Mouse (Mus musculus) CH12.LX (cell line): ENCODE data around the gene Esr2. TPM values are rescaled to one million over a fixed set of nuclear protein-coding genes. Genes with fewer than 3 reads are reported as not detected.
A peak's percentile ranks its signal among the peaks of the same experiment; 100 is the strongest.
"Not testable (repeated sequence)": the region's sequence is repeated elsewhere in the genome, so short reads cannot be mapped to it uniquely, and the experiment has no call there.

ENCODE experiments used
- DNase-seq: peaks from one replicate; pipeline ENCODE4 v3.0.0-alpha.2; 2013; ENCODE audit errors: extremely low read depth
- H3K27ac ChIP-seq: 2 replicates; pipeline ENCODE4 v1.5.1; 2012; ENCODE audit warnings: low read depth, mild to moderate bottlenecking, control low read depth, moderate library complexity; ENCODE audit not compliant: insufficient read depth
- H3K27me3 ChIP-seq: replicated peaks from 2 replicates; pipeline ENCODE3; 2012; ENCODE audit warnings: inconsistent platforms
- H3K36me3 ChIP-seq, 2 experiments: replicated peaks in 1 of 2; 2 replicates each; pipeline versions ENCODE3 to v1.6.1; 2012; ENCODE audit warnings: inconsistent platforms in 1 of 2, low read length in 1 of 2, mild to moderate bottlenecking in 1 of 2, mixed read lengths in 1 of 2, moderate library complexity in 1 of 2; ENCODE audit not compliant: control insufficient read depth in 1 of 2, insufficient read depth in 1 of 2
- H3K4me1 ChIP-seq, 2 experiments: 2 replicates each; pipeline ENCODE4 v1.6.1; 2012; ENCODE audit warnings: inconsistent platforms in 1 of 2, moderate library complexity in 1 of 2; ENCODE audit not compliant: insufficient read depth in 2 of 2, control insufficient read depth in 1 of 2
- H3K4me2 ChIP-seq: 2 replicates; pipeline ENCODE4 v1.6.1; 2012; ENCODE audit warnings: low read depth, mild to moderate bottlenecking, control low read depth; ENCODE audit not compliant: poor library complexity, insufficient read depth, severe bottlenecking
- H3K4me3 ChIP-seq, 3 experiments: fragments of 150-350 bp in 1 of 3; sonication (generic) in 1 of 3; replicated peaks in 1 of 3; 2 replicates each; pipeline versions ENCODE3 to v1.5.1; 2011 to 2012; ENCODE audit warnings: low read depth in 2 of 3, low read length in 2 of 3, mild to moderate bottlenecking in 2 of 3, moderate library complexity in 2 of 3, control low read depth in 1 of 3, improper control_type of control experiment in 1 of 3, inconsistent platforms in 1 of 3, mixed read lengths in 1 of 3; ENCODE audit not compliant: poor library complexity in 1 of 3
- H3K79me2 ChIP-seq: replicated peaks from 2 replicates; pipeline ENCODE4 v1.6.1; 2012; ENCODE audit warnings: mild to moderate bottlenecking, moderate library complexity; ENCODE audit not compliant: control insufficient read depth, poor library complexity, insufficient read depth, severe bottlenecking; ENCODE audit errors: extremely low read depth
- H3K9ac ChIP-seq: 2 replicates; pipeline ENCODE4 v1.6.1; 2012; ENCODE audit warnings: low read depth, mild to moderate bottlenecking, control low read depth, moderate library complexity; ENCODE audit not compliant: insufficient read depth
- H3K9me3 ChIP-seq: replicated peaks from 2 replicates; pipeline ENCODE3; 2012; ENCODE audit warnings: low read length, inconsistent platforms, mixed read lengths
- CHD2 ChIP-seq: IDR thresholded peaks from 2 replicates; pipeline ENCODE4 v1.6.1; 2011; ENCODE audit warnings: low read length, improper control_type of control experiment
- CTCF ChIP-seq, 2 experiments: IDR thresholded peaks in 1 of 2; conservative IDR thresholded peaks in 1 of 2; 2 replicates each; pipeline ENCODE4 v1.5.1; 2011 to 2012; ENCODE audit warnings: low read depth in 2 of 2, low read length in 2 of 2, improper control_type of control experiment in 1 of 2, inconsistent platforms in 1 of 2, mild to moderate bottlenecking in 1 of 2, moderate library complexity in 1 of 2
- ELF1 ChIP-seq: IDR thresholded peaks from 2 replicates; pipeline ENCODE4 v1.6.1; 2014; ENCODE audit warnings: low read depth, mild to moderate bottlenecking, inconsistent platforms, low read length, improper control_type of control experiment
- ETS1 ChIP-seq: conservative IDR thresholded peaks from 2 replicates; pipeline ENCODE4 v1.6.1; 2012; ENCODE audit warnings: low read depth, mild to moderate bottlenecking, inconsistent platforms, low read length, improper control_type of control experiment, moderate library complexity
- GABPA ChIP-seq: IDR thresholded peaks from 2 replicates; pipeline ENCODE4 v1.6.1; 2012; ENCODE audit warnings: low read depth, low read length, improper control_type of control experiment, inconsistent platforms; ENCODE audit not compliant: insufficient replicate concordance
- IRF4 ChIP-seq: IDR thresholded peaks from 2 replicates; pipeline ENCODE4 v1.6.1; 2014; ENCODE audit warnings: low read depth, mild to moderate bottlenecking, inconsistent platforms, low read length, improper control_type of control experiment
- JUN ChIP-seq: IDR thresholded peaks from 2 replicates; pipeline ENCODE4 v1.6.1; 2011; ENCODE audit warnings: low read depth, mild to moderate bottlenecking, low read length, improper control_type of control experiment, moderate library complexity; ENCODE audit not compliant: insufficient read depth
- JUND ChIP-seq: conservative IDR thresholded peaks from 2 replicates; pipeline ENCODE4 v1.6.1; 2011; ENCODE audit warnings: low read depth, low read length, improper control_type of control experiment
- KAT2A ChIP-seq: IDR thresholded peaks from 2 replicates; pipeline ENCODE4 v1.6.1; 2012; ENCODE audit warnings: low read length, improper control_type of control experiment, inconsistent platforms; ENCODE audit not compliant: insufficient replicate concordance
- MAFK ChIP-seq: IDR thresholded peaks from 2 replicates; pipeline ENCODE4 v1.6.1; 2011; ENCODE audit warnings: low read length, improper control_type of control experiment; ENCODE audit not compliant: insufficient replicate concordance
- MAX ChIP-seq: IDR thresholded peaks from 2 replicates; pipeline ENCODE4 v1.6.1; 2011; ENCODE audit warnings: low read length, improper control_type of control experiment
- MAZ ChIP-seq: IDR thresholded peaks from 2 replicates; pipeline ENCODE4 v1.6.1; 2012; ENCODE audit warnings: low read depth, mild to moderate bottlenecking, inconsistent platforms, low read length, improper control_type of control experiment, moderate library complexity
- MEF2A ChIP-seq: IDR thresholded peaks from 2 replicates; pipeline ENCODE4 v1.6.1; 2014; ENCODE audit warnings: low read depth, mild to moderate bottlenecking, inconsistent platforms, low read length, improper control_type of control experiment, borderline replicate concordance
- MXI1 ChIP-seq: IDR thresholded peaks from 2 replicates; pipeline ENCODE4 v1.6.1; 2011; ENCODE audit warnings: mild to moderate bottlenecking, low read depth, low read length, improper control_type of control experiment
- PAX5 ChIP-seq: IDR thresholded peaks from 2 replicates; pipeline ENCODE4 v1.6.1; 2012; ENCODE audit warnings: low read length, inconsistent platforms, mixed read lengths
- POLR2AphosphoS2 ChIP-seq: IDR thresholded peaks from 2 replicates; pipeline ENCODE4 v1.6.1; 2011; ENCODE audit warnings: low read depth, low read length, improper control_type of control experiment
- RAD21 ChIP-seq: IDR thresholded peaks from 2 replicates; pipeline ENCODE4 v1.6.1; 2011; ENCODE audit warnings: low read depth, mild to moderate bottlenecking, low read length, improper control_type of control experiment, moderate library complexity
- SIN3A ChIP-seq: IDR thresholded peaks from 2 replicates; pipeline ENCODE4 v1.6.1; 2012; ENCODE audit warnings: low read length, improper control_type of control experiment, inconsistent platforms
- SMC3 ChIP-seq: IDR thresholded peaks from 2 replicates; pipeline ENCODE4 v1.6.1; 2011; ENCODE audit warnings: low read depth, low read length, improper control_type of control experiment
- TCF12 ChIP-seq: IDR thresholded peaks from 2 replicates; pipeline ENCODE4 v1.6.1; 2014; ENCODE audit warnings: low read depth, mild to moderate bottlenecking, inconsistent platforms, low read length, improper control_type of control experiment
- USF1 ChIP-seq: IDR thresholded peaks from 2 replicates; pipeline ENCODE4 v1.6.1; 2014; ENCODE audit warnings: low read depth, mild to moderate bottlenecking, inconsistent platforms, low read length, improper control_type of control experiment
- USF2 ChIP-seq: conservative IDR thresholded peaks from 2 replicates; pipeline ENCODE4 v1.6.1; 2011; ENCODE audit warnings: low read depth, low read length, improper control_type of control experiment
- dilution Hi-C: fragments of 300-500 bp; cut with MboI; formaldehyde crosslinking; loops from 2 replicates; pipeline ENCODE4 v1.14.3; 2020; ENCODE audit warnings: low sequenced_read_pairs; ENCODE audit not compliant: extremely low pct_unique_long_range_greater_than_20kb, extremely low pct_ligation_motif_present
- in situ Hi-C: fragments of 300-500 bp; cut with MboI; formaldehyde crosslinking; loops from 3 replicates; pipeline ENCODE4 v1.14.3; 2019; ENCODE audit warnings: low sequenced_read_pairs, low pct_ligation_motif_present, low pct_unique_long_range_greater_than_20kb, mixed read lengths
- polyA plus RNA-seq: library from polyadenylated mRNA; unstranded; fragments of >175 nt; gene quantifications from 2 replicates; pipeline ENCODE4 v1.2.1, GENCODE M21; 2012; ENCODE audit warnings: low read depth; ENCODE audit not compliant: insufficient read length
- total RNA-seq, 2 experiments: library from RNA; depleted of rRNA; stranded (reverse); fragments of 300-350 nt in 1 of 2; fragments of >200 nt in 1 of 2; gene quantifications; 2 replicates each; pipeline ENCODE4 v1.2.3; 2012 to 2014

Gene Esr2
- total and polyA plus RNA-seq, 3 experiments, result 0.04 TPM; not detected in 2

DNA sequence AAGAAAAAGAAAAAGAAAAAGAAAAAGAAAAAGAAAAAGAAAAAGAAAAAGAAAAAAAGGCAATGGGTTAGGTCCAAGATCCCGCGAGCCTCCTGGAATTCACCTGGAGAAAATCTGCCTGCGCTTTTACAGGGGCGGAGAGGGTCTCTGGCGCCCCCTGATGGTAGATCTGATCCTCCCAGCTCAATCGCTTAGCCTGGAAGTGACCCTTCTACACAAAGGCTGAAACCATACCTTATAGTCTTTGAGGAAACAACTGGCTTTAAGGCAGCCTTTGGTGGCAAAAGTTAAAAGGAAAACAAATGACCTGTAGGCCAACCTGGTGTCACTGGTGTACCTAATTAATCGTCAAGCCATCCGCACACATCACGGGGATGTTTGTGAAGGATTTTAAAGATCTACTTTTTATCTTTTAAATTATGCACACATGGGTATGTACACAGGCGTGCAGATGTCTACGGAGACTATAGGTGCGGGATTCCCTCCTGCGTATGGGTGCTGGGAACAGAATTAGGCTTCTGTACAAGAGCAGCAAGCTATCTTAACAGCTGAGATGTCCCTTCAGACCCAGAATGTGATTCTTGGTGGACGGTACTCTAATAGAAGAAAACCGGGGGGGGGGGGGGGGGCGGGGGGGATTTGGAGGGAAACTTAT, 932 bp upstream of the Esr2 start:
- H3K4me1 ChIP-seq, result no peaks in the 10 kb centered on the region
- in situ Hi-C loops, result loop anchor here (5.0 to 25.0 kb wide), 2 partner anchors 161 to 391 kb away; no protein-coding TSS in a partner anchor
- no peak overlapping the region for H3K27ac ChIP-seq
- peak; percentile 54 for DNase-seq
- TF ChIP-seq MXI1, result 0 out of 2 replicates have a peak, but pooled peaks have one; percentile 31
- TF ChIP-seq ELF1, result no peak
- TF ChIP-seq USF2, result no peak
- peak; percentile 74 for TF ChIP-seq SMC3
- TF ChIP-seq TCF12, result 0 out of 2 replicates have a peak, but pooled peaks have one; percentile 27
- TF ChIP-seq JUN, result no peak
- TF ChIP-seq IRF4, result 0 out of 2 replicates have a peak, but pooled peaks have one; percentile 28
- peak; percentile 65 for TF ChIP-seq RAD21
- peak; percentile 60 to 88; a peak in 3 of 4 replicates for TF ChIP-seq CTCF (conservative IDR thresholded peaks at IDR 0.05 in 1 of 2, IDR thresholded peaks at IDR 0.05 in 1 of 2; ENCODE audit: low read depth in 2 of 2, low read length in 2 of 2)
- TF ChIP-seq JUND, result no peak
- TF ChIP-seq ETS1, result no peak
- no peak for TF ChIP-seq MAFK
- TF ChIP-seq KAT2A, result no peak
- H3K27me3 ChIP-seq, result no peaks in the 10 kb centered on the region
- H3K9ac ChIP-seq, result no peak overlapping the region
- no peaks in the 10 kb centered on the region for H3K79me2 ChIP-seq
- no peak overlapping the region for H3K4me3 ChIP-seq
- dilution Hi-C loops, result no loop called here
- no peaks in the 10 kb centered on the region for H3K9me3 ChIP-seq
- no peaks in the 10 kb centered on the region for H3K36me3 ChIP-seq
- peak overlapping the region; percentile 92 for H3K4me2 ChIP-seq

DNA sequence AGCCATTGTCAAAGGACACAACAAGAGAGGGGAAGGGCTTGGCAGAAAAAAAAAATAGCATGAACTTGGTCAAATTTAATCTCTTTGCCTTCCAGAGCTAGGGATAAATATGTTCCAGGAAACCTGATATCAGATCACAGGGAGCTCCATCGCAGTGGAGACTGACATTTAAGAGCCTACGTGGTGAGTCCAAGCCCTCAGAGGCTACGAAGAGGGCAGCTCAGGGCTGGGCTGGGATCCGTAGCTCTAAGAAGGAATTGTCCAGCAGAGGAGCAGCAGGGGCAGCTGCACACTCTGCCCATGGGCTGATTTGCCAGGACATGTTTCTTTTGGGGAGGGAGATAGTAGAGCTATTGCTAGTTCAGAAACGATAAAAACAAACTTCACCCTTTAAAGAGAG, 11.4 kb downstream of the Esr2 start:
- H3K36me3 ChIP-seq, result no peaks in the 10 kb centered on the region
- no peak for DNase-seq
- no peak overlapping the region for H3K4me2 ChIP-seq
- TF ChIP-seq PAX5, result no peak
- no peak for TF ChIP-seq CHD2
- TF ChIP-seq MAX, result no peak
- no peak for TF ChIP-seq MEF2A
- no peak for TF ChIP-seq POLR2AphosphoS2
- no peak for TF ChIP-seq SIN3A
- TF ChIP-seq GABPA, result no peak
- no peak for TF ChIP-seq MAZ
- TF ChIP-seq JUN, result no peak
- TF ChIP-seq RAD21, result no peak
- no peak for TF ChIP-seq USF1
- no peak for TF ChIP-seq JUND
- TF ChIP-seq, all 38 proteins: peak for 0
- dilution Hi-C loops (no loop called here), in situ Hi-C loops (no loop called here)
- Histone ChIP-seq H3K9me3 (no peaks in the 10 kb centered on the region), H3K79me2 (no peaks in the 10 kb centered on the region), H3K27ac (no peak overlapping the region), H3K27me3 (no peaks in the 10 kb centered on the region), H3K4me1 (no peaks in the 10 kb centered on the region), H3K4me3 (no peak overlapping the region), H3K9ac (no peak overlapping the region)

DNA sequence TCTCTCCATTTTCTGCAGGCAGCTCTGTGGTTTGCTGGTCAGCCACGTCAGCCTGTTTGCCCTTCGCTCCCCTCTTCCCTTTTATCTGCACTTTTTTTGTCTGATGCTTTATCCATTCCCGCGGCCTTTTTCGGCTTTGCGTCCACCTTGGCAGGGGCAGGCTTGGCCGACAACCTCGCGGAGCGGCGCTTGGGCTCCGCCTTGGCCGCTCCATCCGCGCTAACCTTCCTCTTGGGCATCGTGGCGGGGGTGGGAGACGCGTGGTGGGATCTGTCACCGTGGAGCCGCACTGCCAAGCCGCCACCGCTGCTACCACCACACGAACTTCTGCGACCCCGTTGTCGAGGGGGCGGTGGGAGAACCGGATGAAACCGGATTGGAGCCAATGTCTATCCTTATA, 24.7 kb downstream of the Esr2 start:
- H3K27ac ChIP-seq, H3K9ac ChIP-seq, H3K4me2 ChIP-seq, H3K79me2 ChIP-seq, H3K4me1 ChIP-seq, H3K27me3 ChIP-seq, in situ Hi-C loops, H3K9me3 ChIP-seq, dilution Hi-C loops, DNase-seq, H3K36me3 ChIP-seq, H3K4me3 ChIP-seq: not testable (repeated sequence)
